Mouse (Mus musculus) splenic B cell, adult 2 months (primary cell): ENCODE measurements around the gene Mdga1.

Experiments used
- DNase-seq: peaks from one replicate; pipeline ENCODE4 v3.0.0-alpha.2; 2011; ENCODE audit warnings: low read depth, low spot score
- H3K27me3 ChIP-seq: 2 replicates; pipeline ENCODE4 v1.6.1; 2012; ENCODE audit warnings: mild to moderate bottlenecking, low read length, moderate library complexity, mixed read lengths; ENCODE audit not compliant: control insufficient read depth, poor library complexity, insufficient read depth, severe bottlenecking
- H3K36me3 ChIP-seq: 2 replicates; pipeline ENCODE4 v1.6.1; 2012; ENCODE audit warnings: mild to moderate bottlenecking, low read length, moderate library complexity, mixed read lengths; ENCODE audit not compliant: control insufficient read depth, poor library complexity, insufficient read depth, severe bottlenecking

Mdga1 gene

DNA sequence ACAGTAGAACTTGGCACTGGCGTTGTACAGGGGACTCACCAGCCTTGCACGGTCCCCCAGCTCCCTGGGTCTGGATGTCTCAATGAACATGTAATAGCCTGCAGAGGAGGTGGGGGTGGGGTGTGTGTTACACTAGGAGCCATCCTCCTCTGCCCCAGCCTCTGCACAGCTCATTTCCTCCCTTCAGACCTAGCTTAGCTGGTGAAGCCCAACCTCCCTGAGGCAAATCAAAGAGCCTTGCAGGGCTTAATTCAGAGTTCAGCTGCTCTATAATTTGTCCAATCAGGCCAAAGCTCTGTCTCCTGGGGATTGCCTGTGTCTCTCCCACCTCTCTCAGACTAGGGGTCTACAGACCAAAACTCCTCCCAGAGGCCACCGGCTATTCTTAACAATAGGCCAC, 131.9 kb downstream of the Mdga1 start:
- no peaks in the 10 kb centered on the region for H3K36me3 ChIP-seq
- no peak for DNase-seq

DNA sequence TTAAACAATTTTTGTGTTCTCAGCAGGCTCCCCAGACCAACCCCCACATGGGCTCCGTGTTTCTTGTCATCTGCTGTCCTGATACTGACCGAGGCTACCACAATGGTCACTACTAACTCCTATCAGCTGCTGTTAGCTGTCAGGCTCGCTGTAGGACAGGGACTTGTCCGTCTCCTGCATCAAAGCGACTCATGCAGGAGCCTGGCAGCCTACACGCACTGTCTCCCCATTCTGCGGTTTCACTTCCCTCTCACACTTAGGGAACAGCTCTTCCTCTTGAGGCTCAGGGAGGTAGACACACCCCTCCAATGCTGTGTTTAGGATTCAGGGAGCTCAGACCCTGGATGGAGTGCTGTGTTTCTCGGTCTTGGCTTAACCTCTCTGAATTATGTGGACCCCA, 132.4 kb downstream of the Mdga1 start:
- peak; percentile 33 for DNase-seq
- no peaks in the 10 kb centered on the region for H3K27me3 ChIP-seq
- H3K36me3 ChIP-seq, result no peaks in the 10 kb centered on the region

More for the DNA sequence above, 131.9 kb downstream of the Mdga1 start:
- H3K27me3 ChIP-seq, result no peaks in the 10 kb centered on the region

DNA sequence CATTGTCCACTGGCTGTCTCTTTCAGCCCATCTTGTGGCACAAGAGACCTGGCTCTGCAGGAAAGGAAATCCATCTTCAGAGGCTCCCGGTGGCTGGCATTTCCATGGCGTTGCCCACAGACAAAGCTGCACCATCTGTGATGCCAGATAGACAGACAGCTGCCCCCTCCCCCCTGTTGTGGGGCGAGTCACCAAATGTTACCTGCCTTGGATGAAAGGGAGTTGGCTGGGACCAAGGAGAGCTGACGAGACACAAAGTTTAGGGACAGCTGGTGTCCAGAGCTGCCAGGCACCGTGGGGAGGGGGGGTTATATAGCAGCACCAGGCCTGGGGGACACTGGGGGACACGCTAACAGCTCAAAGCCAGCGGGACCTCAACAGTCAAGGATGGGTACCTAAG, 135.1 kb downstream of the Mdga1 start:
- DNase-seq, result no peak
- Histone ChIP-seq H3K36me3 (no peaks in the 10 kb centered on the region), H3K27me3 (no peaks in the 10 kb centered on the region)

DNA sequence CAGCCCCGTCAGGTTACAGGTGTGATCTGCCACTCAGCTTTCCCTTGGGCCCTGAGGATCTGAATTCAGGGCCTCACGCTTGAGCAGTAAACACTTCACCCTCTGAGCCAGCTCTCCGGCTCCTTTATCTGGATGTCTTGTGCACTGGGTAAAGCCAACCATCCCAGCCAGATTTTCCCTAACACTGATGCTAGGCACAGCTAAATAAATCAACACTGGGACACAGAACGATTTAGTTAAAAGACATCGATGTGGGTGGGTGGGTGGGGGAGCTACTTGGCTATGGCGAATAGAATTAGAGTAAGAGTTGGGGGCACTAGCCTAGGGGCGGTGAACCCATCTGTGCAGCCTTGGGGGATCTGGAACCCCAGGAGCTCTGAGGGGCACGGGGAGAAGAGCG, 135.6 kb downstream of the Mdga1 start:
- H3K36me3 ChIP-seq, result no peaks in the 10 kb centered on the region
- no peak for DNase-seq
- H3K27me3 ChIP-seq, result no peaks in the 10 kb centered on the region

DNA sequence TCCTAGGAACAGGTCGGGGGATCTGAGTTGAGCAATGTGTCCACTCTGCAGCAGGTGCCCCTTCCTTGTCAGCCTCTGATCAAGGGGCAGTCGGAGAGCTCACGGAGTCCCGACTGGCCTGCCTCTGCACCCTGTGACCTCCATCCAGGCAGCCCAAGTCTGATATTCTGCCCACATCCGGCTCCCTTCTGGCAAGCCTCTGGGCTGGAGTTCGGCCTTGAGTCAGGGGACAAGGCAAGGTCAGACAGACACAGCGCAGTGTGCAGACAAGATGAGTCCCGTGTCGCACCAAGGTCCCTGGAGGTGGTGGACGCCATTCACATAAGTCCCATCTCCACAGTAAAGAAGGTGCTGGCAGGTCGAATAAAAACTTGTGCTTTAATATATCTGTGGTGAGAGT, 138.2 kb downstream of the Mdga1 start:
- DNase-seq, result no peak
- H3K36me3 ChIP-seq, result no peaks in the 10 kb centered on the region
- H3K27me3 ChIP-seq, result no peaks in the 10 kb centered on the region

DNA sequence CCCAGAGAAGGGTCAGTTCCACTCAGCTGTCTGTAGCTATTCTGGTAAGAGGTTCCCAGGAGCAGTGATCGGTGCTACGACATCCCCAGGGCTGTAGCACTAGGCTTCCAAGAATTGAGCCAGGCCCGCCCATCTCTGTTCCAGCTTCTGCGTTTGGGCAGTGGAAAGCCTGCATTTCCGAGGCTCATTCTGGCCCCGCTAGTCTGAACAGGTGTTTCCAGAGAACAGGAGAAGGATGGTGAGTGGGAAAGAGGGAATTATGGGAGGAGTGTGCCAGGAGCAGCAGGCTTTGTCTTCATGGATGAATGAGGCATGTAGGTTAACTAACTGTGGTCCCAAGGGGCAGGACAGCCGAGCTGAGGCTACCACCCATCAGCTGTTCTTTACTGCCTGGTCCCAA, 140.8 kb downstream of the Mdga1 start:
- DNase-seq, result no peak
- Histone ChIP-seq H3K27me3 (no peaks in the 10 kb centered on the region), H3K36me3 (no peaks in the 10 kb centered on the region)

DNA sequence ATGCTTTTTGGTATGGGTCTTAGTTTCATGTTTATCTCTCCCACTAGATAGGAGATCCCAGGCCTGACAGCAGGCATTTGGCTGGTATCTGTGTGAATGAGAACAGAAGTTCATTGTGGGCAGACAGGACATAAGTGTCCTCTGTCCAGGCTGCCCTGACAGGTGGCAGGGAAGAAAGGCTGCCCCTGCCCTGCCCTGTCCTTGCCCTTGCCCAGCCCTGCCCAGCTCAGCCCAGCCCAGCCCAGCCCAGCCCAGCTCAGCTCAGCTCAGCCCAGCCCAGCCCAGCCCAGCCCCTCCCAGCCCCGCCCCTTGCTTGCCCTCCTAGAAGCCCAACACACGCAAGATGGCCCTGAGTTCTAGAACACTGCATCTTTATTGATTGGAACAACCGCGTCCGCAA, 142.3 kb downstream of the Mdga1 start:
- no peak for DNase-seq
- H3K27me3 ChIP-seq, result no peaks in the 10 kb centered on the region
- H3K36me3 ChIP-seq, result no peaks in the 10 kb centered on the region

DNA sequence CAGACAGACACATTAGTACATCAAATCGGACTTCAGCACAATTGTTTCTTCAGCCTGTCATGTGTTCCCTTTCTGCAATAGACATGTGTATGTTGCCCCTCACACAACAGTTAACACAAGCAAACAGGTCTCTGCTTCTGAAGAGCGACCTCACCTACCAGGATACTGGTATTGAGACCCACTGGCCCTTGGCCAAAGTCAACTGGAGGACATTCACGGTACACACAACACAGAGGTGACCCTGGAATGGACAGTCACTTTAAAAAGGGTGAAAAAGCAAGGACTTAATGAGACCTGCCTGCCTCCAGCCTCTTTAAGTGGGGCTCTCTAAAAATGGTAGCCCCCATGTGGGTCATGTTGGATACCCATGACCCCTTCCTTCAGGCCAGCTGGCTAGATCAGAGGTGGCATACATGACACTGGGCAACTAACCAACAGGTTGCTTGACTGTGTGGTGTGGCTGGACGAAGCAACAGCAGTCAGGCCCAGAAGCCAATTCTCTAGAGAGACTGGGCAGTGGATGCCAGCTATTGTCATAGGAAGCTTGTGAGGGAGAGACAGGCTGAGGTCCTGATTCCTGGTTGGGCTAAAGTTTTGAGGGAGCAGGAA, 145.3 kb downstream of the Mdga1 start:
- Histone ChIP-seq H3K36me3 (no peaks in the 10 kb centered on the region), H3K27me3 (no peaks in the 10 kb centered on the region)
- DNase-seq, result no peak

DNA sequence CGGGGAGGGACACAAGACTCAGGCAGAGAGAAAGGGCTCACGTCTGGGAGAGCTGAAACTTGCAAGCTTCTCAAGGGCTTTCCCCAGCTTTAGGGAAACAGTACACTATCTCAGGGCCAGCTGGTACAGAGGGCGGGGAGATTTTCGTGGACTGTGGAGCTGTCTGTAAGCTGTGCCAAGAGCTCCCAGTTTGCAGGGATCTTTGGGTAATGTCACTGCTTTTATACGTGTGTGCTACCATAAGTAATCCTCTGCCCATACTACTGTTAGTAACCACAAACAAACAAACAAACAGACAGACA, 145.7 kb downstream of the Mdga1 start:
- no peaks in the 10 kb centered on the region for H3K27me3 ChIP-seq
- no peak for DNase-seq
- no peaks in the 10 kb centered on the region for H3K36me3 ChIP-seq

DNA sequence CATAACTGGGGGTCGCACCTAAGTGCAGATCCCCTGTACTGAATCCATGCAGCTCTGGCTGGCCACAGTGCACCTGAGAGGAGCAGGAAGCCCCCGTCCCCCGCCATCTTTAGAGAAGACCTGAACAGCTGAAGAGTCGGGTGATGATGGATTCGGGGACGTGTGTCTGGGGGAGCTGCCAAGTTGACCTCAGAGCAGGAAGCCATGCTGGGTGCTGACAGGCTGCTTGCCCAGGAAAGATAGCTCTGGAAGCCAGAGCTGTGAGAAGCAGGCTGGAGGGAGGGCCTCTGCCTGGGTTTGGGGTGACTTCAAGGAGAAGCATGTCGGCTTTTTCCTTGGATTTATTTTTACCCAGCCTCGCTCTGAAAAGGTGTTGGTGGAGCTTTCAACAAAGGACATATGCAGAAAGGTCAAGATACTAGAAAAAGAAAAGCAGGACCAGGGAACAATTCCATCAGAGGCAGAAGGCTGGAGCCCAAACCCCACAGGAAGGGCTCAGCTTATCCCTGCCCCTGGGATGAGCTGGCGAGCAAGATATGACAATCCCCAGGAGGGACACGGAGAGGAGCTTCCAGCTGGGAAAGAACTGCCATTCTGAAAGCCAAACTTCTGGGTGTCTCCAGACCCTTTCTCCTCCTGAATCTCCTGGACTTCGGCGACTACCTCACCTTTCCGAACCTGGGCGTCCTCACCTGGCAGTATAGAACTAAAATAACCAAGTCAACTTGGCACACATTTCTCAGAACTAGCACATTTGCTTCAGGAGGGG, 146.3 kb downstream of the Mdga1 start:
- DNase-seq, result no peak
- Histone ChIP-seq H3K27me3 (no peaks in the 10 kb centered on the region), H3K36me3 (no peaks in the 10 kb centered on the region)

DNA sequence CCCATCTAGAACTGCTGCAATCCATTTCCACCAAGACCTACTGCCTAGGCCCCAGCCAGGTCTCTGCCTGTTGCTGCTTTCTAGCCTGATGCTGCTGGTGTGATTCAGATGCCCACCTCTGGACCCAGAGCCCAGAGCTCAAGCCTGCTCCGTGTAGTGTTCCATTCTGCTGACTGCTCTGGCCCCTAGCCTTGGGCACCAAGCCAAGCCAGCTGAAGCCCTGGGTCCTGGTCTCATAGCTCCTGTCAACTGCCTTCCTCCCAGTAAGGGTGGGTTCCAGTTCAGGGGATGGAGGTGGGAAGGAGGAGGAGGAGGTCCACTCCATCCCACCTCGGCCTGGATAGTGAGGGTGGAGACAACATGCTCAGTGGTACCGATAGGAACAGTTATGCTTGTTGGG, 150.3 kb downstream of the Mdga1 start:
- no peaks in the 10 kb centered on the region for H3K36me3 ChIP-seq
- no peak for DNase-seq
- no peaks in the 10 kb centered on the region for H3K27me3 ChIP-seq

DNA sequence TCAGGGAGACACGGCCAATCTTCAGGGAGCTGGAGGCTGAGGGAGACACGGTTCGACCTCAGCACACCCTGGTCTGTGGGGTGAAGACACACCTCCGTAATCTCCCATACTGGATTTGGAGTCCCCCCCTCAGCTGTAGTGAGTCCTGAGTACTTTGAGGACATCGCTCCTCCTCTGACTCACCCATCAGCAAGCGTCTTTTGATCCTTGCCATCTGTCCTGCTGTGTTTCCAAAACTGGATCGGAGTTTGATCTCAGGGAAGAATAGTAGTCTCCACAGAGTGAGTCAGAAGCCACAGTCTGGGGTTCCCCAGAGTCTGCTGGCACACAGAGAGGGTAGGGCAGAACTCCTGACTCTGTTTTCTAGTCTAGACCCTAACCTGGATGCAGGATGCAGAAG, 150.9 kb downstream of the Mdga1 start:
- no peaks in the 10 kb centered on the region for H3K27me3 ChIP-seq
- DNase-seq, result no peak
- H3K36me3 ChIP-seq, result no peaks in the 10 kb centered on the region

DNA sequence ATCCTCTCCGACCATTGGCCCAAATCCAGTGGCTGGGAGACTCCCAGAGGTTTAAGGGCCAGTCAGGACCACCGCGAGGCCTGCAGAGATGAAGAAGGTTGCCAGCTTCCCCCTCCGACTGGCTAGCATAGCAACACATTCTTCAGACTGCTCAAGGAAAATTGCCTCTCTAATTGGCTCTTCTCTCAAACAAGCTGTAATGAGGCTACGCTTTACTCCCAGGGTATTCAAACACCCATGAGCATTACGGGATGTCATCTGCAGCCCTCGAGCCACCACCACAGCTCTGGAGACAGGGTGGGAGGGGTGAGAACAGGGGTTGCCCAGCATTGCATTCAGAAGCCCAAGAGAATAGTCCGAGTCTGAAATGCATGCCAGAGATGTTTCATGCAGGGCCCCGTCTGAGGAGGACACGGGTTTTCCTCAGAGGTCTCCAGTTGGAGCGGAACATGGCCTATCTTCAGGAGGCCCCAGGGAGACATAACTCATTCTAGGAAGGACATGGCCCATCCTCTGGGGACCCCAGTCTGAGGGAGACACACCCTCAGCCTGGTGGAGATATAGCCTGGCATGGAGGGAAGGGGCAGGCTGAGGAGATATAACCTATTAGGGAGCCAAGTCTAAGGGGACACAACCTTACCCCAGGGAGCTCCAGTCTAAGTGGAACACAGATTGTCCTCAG, 151.5 kb downstream of the Mdga1 start:
- Histone ChIP-seq H3K27me3 (no peaks in the 10 kb centered on the region), H3K36me3 (no peaks in the 10 kb centered on the region)
- no peak for DNase-seq

DNA sequence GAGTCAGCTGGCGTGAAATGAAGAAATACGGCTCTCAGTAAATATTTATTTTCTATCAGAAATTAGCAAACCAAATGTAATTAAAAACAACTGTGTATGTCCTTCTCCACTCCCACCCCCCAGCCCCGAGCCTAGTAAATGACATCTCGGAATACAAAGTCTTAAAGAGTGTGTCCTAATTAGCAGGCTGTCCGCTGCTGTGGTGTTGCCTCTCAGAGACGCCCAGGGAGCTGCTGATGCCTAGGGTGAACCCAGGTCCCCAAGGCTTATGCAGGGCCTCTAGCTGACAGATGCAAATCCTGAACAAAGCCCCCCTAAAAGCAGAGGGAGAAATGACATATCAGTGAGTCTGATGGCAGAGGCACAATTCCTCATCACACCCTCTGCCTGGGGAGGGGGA, 155.1 kb downstream of the Mdga1 start:
- no peak for DNase-seq
- Histone ChIP-seq H3K27me3 (no peaks in the 10 kb centered on the region), H3K36me3 (no peaks in the 10 kb centered on the region)

DNA sequence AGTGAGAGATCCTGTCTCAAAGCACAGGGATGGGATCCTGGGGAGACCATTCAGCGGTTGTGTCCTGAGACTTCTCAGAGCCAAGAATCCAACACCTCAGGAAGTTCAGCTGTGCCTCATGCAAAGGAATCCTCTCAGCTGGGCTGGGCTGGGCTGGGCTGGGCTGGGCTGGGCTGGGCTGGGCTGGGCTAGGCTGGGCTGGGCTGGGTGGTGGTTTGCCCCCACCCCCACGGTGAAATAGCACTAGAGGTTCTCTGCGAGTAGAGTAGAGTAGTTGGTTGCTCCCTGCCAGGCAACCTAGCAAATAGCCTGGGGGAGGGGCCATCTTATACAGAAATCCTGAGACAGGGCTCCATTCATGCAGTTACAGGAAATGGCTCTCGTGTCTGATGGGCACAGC, 156.6 kb downstream of the Mdga1 start:
- H3K36me3 ChIP-seq, result no peaks in the 10 kb centered on the region
- no peaks in the 10 kb centered on the region for H3K27me3 ChIP-seq
- DNase-seq, result no peak
